Mouse (Mus musculus) kidney, postnatal 10 days (tissue): ENCODE measurements around the gene Gm9603.
"Not testable (repeated sequence)": the region's sequence is repeated elsewhere in the genome, so short reads cannot be mapped to it uniquely, and the experiment has no call there.

Source experiments
- DNase-seq: peaks from one replicate; pipeline ENCODE4 v3.0.0; 2021; ENCODE audit warnings: mixed read lengths

Gene Gm9603

GRCm38 (mm10) chr14:5687357-5687756 lies at the start of gene Gm9603:
Gene Gm9603, minus strand, starts transcription at chr14:5687457.
- not testable (repeated sequence) for DNase-seq

GRCm38 (mm10) chr14:5632928-5633327 lies 54.3 kb downstream of the Gm9603 start, which contains the start of gene Gm8265:
Gene Gm8265, minus strand, starts transcription at chr14:5633028.
- DNase-seq, result not testable (repeated sequence)
